Mouse (Mus musculus): ENCODE data around the gene Gm45213. TPM values are rescaled to one million over a fixed set of nuclear protein-coding genes. Genes with fewer than 3 reads are reported as not detected.

Gm45213 gene
- not detected for total RNA-seq (2021)

GRCm38 (mm10) chr7:66043552-66044459, at the start of gene Gm45213:
TSS of gene Gm45213 (plus strand) at chr7:66043602.
- intact Hi-C loops (cut with DNase I): no loop called here
- DNase-seq (ENCODE audit: low spot score in 2 of 2): no peak

DNA sequence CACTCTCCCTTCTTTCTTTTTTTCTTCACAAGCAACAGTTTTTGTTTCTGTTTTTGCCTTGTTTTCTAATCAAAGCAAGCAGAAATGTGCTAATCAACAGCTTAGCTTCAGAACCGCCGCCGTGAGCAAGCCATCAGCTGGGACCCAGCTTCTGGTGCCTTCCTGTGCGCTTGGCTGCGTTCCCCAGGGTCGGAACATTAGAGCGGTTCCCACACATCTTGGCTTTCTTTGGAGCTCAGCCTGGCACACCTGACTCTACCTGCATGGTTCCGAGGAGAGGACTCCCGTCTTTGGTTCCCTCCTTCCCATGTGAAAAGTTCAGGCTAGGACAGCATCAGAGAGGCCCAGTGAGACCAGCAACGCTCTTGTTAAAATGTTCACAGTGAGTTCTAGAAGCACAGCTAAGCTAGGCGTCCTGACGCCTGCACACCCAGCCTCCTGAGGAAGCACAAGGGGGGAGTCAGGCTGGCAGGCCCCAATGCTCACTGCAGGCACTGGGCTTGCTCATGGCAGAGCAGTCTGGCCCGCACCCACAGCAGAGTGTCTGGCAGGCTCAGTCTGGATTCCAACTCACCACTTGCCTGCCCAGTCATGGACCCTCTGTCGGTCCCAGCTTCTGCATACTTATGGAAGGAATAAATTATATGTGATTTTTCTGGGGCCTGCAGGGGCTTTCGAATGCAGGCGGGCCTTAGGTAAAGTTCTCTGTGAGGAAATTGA, 42.2 kb upstream of the Gm45213 start:
- DNase-seq (ENCODE audit: low spot score in 2 of 2): no peak

DNA sequence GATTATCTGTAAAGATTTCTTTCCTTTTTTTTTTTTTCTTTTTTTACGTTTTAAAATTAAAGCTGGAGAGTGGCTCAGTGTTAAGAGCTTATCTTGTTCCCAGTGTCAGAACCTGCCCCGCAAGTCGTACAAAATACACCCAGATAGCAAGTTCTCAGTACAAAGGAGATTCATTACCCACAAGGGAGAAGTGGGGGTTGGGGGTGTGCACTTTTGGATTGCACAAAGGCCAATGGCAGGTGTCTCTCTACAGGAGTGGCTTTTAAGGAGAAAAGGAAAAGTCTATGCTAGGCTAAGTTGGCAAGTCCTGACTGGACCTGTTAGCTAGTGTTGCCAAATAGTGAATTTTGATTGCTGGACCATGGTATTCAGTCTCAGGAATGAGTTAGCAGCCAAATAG, 41.6 kb upstream of the Gm45213 start:
- no peak for DNase-seq (ENCODE audit: low spot score in 2 of 2)
- intact Hi-C loops (cut with DNase I): no loop called here

More for the DNA sequence above, 42.2 kb upstream of the Gm45213 start:
- intact Hi-C loops (cut with DNase I): no loop called here

DNA sequence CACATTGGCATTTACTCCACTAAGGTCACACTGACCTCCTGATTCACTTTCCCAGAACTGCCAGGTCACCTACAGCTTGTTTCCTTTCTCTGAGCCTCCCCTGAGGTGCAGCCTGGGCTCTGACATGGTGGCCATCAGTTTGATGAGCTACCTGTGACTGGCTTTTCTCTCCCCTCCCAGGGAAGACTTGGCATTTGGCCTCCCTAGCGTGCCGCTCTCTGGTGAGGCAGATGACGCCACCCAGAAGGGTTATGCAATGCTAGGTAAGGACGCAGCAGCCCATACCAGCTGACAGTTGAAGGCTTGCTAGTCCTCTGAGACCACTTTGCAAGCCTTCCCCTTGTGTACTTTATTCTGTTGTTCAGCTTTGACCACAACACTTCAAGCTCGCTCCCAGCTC, 40.0 kb upstream of the Gm45213 start:
- DNase-seq (ENCODE audit: low spot score in 2 of 2): no peak
- intact Hi-C loops (cut with DNase I): no loop called here

DNA sequence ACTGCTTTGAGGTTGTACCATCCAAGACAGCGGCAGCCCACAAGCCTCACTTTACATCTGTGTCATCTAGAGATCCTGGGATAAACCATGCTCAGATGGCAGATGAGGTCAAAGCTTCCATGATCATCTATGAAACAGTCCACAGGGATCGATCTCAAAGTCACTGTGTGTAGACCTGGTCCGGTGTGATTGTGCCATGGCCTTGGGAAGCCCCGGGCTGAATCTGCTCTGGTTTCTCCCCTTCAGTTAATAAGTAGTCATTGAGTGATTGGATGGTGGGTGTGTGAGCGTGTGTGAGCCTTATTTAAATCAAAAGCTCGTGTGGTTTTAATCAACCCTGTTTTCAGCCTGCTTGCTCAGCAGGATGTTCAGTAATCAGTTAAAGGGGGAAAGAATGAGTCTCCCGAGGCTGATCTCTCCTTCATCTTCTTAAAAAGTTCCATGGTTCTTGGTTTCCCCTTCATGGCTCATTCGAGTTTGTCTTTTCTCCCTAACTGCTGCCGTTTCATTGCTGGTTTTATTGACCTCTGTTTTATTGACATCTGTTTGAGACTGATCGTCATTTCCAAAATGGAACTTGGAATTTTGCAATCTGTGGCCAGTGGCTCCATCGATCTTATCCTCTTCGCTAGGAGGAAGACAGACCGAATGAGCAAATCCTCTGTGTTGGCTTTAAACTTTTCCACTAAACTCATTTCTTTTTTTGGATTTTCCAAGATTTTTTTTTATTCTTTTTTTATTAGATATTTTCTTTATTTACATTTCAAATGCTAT, 39.4 kb upstream of the Gm45213 start:
- intact Hi-C loops (cut with DNase I): no loop called here
- DNase-seq (ENCODE audit: low spot score in 2 of 2): no peak

GRCm38 (mm10) chr7:66005066-66005465, 38.3 kb upstream of the Gm45213 start:
- intact Hi-C loops (cut with DNase I): no loop called here
- DNase-seq (ENCODE audit: low spot score in 2 of 2): no peak

GRCm38 (mm10) chr7:66008161-66008891, 35.1 kb upstream of the Gm45213 start:
- intact Hi-C loops (cut with DNase I): no loop called here

DNA sequence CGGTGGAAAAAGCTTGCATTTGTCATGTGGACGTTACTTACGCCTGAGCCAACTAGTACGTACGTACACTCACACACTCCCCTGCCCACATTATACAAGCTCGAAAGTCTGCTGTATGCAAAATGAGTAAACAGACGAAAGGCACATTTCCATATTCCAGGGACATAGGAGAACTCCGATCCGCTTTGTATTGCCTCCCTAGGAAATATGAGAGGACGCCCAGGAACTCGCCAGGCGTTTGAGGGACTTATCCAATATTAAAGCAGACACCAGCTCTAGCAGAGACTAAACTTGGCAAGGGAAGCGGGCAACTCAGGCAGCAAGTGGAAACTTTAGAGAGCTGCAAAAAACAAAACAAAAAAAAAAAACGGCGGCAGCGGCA, 34.5 kb upstream of the Gm45213 start:
- no peak for DNase-seq (ENCODE audit: low spot score in 2 of 2)
- intact Hi-C loops (cut with DNase I): no loop called here

More at GRCm38 (mm10) chr7:66008161-66008891, 35.1 kb upstream of the Gm45213 start:
- no peak for DNase-seq (ENCODE audit: low spot score in 2 of 2)

DNA sequence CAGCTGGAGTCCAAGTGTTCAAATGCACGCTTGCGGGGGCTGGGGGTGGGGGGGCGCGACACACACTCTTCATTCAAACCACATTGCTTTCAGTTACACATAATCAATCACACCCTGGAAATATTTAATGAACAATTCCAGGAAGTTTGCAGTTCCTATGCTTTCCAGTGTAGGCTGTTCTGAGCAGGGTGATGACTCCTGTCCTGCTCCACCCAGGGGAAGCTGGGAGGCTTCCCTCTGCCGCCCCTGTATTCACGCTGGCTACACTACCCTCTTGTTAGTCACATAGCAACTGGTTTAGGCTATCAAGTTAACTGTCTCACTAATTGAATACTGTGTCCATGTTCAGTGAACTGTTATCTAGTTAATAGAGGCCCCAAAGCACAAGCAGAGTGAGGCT, 32.9 kb upstream of the Gm45213 start:
- intact Hi-C loops (cut with DNase I): no loop called here
- DNase-seq (ENCODE audit: low spot score in 2 of 2): no peak

- DNase-seq (ENCODE audit: low spot score in 2 of 2): peak in 1 of 2 experiments; percentile 36
- intact Hi-C loops (cut with DNase I): loop anchor here (10.0 kb wide), 1 partner anchor 163 kb away; the partner anchor contains the start of gene Pcsk6
Observed at GRCm38 (mm10) chr7:66027747-66028146, 15.7 kb upstream of the Gm45213 start.

- no peak for DNase-seq (ENCODE audit: low spot score in 2 of 2)
- intact Hi-C loops (cut with DNase I): loop anchor here (10.0 kb wide), 1 partner anchor 164 kb away; the partner anchor contains the start of gene Pcsk6
Observed at GRCm38 (mm10) chr7:66028766-66029512, 14.5 kb upstream of the Gm45213 start.

- no peak for DNase-seq (ENCODE audit: low spot score in 2 of 2)
- intact Hi-C loops (cut with DNase I): loop anchor here (5.0 kb wide), 1 partner anchor 300 kb away; no protein-coding TSS in a partner anchor
Observed at GRCm38 (mm10) chr7:66036809-66037208, 6.6 kb upstream of the Gm45213 start.

GRCm38 (mm10) chr7:66038261-66038660, 5.1 kb upstream of the Gm45213 start:
- DNase-seq (ENCODE audit: low spot score in 2 of 2): no peak
- intact Hi-C loops (cut with DNase I): loop anchor here (5.0 kb wide), 1 partner anchor 301 kb away; no protein-coding TSS in a partner anchor

DNA sequence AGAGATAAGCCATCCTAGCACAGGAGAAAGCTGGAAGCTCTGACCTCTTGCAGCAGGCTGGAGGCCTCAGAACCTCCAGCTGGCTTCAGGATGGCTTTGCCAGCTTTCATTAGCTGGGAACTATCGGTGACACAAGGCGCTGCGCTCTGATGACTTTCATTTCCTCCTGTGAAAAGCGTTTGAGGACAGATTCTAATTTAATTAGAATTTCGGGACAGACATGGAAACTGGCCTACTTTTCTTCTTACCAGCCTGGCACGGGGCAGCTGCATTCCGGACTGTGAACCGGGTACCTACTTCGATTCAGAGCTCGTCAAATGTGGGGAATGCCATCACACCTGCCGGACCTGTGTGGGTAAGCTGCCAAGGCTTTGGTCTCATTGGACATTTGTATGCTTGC, 4.7 kb upstream of the Gm45213 start:
- no peak for DNase-seq (ENCODE audit: low spot score in 2 of 2)
- intact Hi-C loops (cut with DNase I): loop anchor here (5.0 kb wide), 1 partner anchor 301 kb away; no protein-coding TSS in a partner anchor

DNA sequence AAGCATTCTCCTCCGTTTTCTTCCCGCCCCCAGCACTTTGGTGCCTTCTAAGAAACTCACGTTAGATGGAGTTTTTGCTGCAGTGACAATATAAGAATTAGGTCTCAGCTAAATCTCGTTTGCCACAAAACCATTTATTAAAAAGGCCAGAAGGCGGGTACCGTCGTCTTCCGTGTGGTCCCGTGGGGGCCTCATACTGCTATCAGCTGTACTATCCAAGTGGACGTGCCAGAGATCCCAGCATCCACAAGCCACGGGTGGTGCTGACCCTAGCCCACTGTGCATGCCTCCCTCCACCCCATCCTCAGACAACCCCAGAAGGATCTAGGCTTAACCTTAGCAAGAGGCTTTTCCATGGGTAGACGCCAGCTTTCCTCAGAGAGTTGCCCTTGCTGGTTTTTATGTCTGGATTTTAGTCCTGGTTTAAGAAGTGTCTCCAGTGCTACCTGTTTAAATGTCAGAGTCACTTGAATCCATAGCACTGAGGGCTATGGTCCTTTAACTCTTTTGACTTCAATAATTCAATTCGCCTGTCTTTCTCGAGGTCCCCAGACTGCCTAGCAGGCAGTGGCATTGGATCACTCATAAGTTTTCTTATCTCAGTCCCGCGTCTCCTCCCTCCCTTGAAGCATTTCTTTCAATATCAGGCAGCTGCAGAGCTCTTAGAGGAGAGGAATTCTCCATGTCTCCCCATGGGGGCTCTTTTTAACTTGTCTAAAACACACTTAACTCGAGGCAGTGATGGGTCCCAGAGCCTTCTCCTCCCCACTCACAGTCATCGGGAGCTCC, 3.2 kb upstream of the Gm45213 start:
- intact Hi-C loops (cut with DNase I): no loop called here
- DNase-seq (ENCODE audit: low spot score in 2 of 2): no peak

- intact Hi-C loops (cut with DNase I): no loop called here
- no peak for DNase-seq (ENCODE audit: low spot score in 2 of 2)
Observed at GRCm38 (mm10) chr7:66044617-66045016, 1.2 kb downstream of the Gm45213 start.
